Mouse (Mus musculus): Measurements from ENCODE around the gene Amelx.

The Amelx gene
- long read RNA-seq, experiment 1 = 0 reads
- long read RNA-seq, experiment 2 = 0 reads

- intact Hi-C loops (cut with DNase I) = no loop called here
These were observed at the start of gene Amelx for GRCm38 (mm10) chrX:169187100-169187499. Gene Amelx (minus strand): TSS chrX:169187200.

- intact Hi-C loops (cut with DNase I) = no loop called here
These were observed 35.5 kb upstream of the Amelx start for GRCm38 (mm10) chrX:169222357-169223062.

DNA sequence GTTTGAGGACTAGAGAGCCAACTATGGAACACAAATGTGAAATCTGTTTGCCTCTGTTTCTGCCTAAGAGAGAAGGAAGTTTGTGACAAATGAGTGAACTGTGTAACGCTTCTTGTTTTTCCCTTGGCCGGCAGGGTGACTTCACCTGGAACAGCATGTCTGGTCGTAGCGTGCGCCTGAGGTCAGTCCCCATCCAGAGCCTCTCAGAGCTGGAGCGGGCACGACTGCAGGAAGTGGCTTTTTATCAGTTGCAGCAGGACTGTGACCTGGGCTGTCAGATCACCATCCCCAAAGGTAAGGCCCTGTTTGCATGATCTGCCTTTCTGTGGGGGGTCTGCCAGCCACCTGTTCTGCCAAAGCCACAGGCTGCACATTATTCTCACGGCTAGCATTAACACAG, 33.1 kb upstream of the Amelx start:
- intact Hi-C loops (cut with DNase I) = no loop called here

GRCm38 (mm10) chrX:169210019-169210418, 23.0 kb upstream of the Amelx start:
- intact Hi-C loops (cut with DNase I) = no loop called here

DNA sequence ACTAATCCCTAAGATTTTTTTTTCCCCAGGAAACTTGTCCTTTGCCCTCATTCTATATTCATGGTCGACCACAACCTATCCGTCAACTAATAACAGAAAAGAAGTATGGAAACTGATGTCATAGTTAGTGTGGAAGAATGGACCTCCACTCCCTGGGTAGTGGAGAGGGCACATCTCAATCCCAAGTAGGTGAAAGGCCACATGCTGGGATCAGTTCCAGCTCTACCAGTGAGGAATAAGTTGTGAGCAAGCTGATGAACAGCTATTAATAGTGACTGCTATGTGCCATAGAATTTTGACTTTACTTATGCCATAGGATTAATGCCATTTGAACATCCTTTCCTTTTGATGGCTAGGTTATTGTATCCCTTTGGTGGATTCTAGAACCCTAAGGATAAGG, 8.4 kb downstream of the Amelx start:
- intact Hi-C loops (cut with DNase I) = no loop called here

- intact Hi-C loops (cut with DNase I) = no loop called here
These were observed 13.2 kb downstream of the Amelx start for GRCm38 (mm10) chrX:169173796-169174195.

DNA sequence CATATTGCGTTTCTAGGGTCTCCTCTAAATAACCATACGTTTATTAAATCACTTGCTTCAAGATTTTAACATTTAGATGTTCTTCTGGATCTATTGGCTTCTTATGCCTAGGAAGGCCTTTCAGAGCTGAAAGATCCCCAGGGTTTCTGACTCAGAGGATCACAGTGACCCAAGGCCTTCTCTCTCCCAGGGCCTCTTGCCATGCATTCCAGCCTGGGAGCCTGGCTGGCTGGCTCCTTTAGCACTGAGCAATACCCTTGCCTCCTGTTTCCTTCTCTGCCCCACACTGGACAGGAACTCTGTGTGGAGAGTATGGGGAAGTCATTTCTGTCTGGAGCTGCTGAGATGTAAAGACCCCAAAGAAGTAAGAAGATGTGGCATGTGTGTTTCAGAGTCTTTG, 16.0 kb downstream of the Amelx start:
- intact Hi-C loops (cut with DNase I) = no loop called here

DNA sequence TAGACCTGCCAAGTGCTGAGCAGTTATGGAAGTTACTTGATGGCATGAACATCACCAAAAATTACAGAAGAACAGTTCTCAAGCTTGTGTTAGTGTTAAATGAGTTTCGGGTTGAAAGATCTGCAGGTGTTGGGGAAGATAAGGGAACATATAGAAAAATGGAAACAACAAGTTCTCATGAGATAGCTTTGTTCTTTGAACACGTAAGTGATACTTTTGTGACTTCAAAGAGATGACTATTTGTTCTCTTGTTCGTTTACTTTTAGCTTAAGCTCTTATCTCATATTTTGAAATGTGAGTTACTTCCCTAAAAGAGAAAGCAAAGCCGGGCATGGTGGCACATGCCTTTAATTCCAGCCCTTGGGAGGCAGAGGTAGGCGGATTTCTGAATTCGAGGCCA, 28.6 kb downstream of the Amelx start:
- intact Hi-C loops (cut with DNase I) = no loop called here

GRCm38 (mm10) chrX:169153805-169154204, 33.2 kb downstream of the Amelx start:
- intact Hi-C loops (cut with DNase I) = no loop called here

DNA sequence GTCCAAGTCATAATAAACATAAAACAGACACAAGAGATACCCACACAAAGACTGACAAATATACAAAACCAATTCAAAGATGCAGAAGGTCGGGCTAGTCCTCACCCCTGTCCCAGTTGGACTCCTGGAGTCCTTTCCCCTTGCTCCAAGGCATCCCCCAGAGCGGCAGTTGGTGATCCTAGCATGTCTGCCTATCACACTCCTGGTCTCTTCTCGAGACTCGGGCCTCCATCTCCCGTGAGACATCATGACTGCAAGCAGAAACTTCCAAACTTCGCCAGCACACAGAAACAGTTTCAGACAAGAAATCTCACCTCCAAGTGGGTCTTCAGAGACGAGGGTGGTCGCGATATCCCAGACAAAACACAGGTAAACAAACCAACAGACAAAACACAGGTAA, 46.5 kb downstream of the Amelx start:
- intact Hi-C loops (cut with DNase I) = no loop called here

DNA sequence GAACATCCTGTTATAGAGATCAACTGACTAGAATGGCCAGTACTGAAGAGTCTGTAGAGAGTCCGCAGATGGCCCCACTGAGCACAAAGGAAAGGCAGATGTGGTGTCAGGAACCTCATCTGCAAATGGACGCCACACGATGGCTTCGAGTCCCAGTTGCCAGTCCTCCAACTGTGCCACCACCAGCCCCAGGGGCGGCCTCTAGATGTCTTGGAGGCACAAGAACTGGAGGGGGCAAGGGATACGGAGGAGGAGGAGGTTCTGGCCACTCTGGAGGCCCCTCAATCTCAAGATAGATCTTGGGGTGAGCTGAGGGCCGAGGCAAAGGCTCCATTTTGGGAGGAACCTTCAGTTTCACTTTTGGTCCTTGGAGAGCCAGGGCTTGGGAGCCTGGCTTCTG, 47.2 kb downstream of the Amelx start:
- intact Hi-C loops (cut with DNase I) = no loop called here

Data from adrenal gland (tissue).